Mouse (Mus musculus): ENCODE results near the gene Nutm2. TPM values are rescaled to one million over a fixed set of nuclear protein-coding genes. Genes with fewer than 3 reads are reported as not detected.
"Not testable (repeated sequence)": the region's sequence is repeated elsewhere in the genome, so short reads cannot be mapped to it uniquely, and the experiment has no call there.

Nutm2 gene
- polyA plus RNA-seq, 1 experiment from 2014 or later: not detected

DNA sequence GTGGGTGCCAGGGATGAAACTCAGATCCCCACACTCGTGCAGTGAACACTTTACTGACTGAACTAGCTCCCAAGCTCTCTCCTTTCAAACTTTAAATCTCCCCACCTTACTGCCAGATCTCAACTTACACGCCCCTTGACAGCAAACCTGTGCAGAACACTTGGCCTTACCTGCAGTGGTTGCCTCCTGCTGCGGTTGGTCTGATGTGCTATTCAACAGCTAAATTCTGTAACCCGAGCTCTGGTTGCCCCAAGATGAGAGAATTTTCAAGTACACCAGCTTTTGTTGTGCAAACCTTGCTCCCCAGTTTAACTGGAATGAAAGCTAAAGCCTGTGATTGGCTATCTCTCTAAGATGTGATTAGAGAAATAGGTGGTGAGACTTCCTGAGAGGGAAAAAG, 13.7 kb upstream of the Nutm2 start:
- Histone ChIP-seq H3K27ac (ENCODE audit: low read length) (no peak overlapping the region), H3K27me3 (ENCODE audit: control insufficient read depth, insufficient read depth, low read depth, low read length) (no peaks in the 10 kb centered on the region), H3K4me1 (ENCODE audit: control insufficient read depth, low read depth, low read length) (no peaks in the 10 kb centered on the region), H3K4me2 (ENCODE audit: low read depth, low read length) (no peak overlapping the region), H3K36me3 (ENCODE audit: control insufficient read depth, insufficient read depth) (no peaks in the 10 kb centered on the region), H3K4me3 (ENCODE audit: low read depth, low read length) (no peak overlapping the region), H3K9ac (ENCODE audit: low read depth, low read length) (no peak overlapping the region), H3K9me3 (replicated peaks; ENCODE audit: control insufficient read depth, low read length) (no peaks in the 10 kb centered on the region)
- ATAC-seq (ENCODE audit: low read depth): no peak
- 23% methylated on average over 4 of the region's 4 CpGs for WGBS (ENCODE audit: insufficient replicate concordance)

DNA sequence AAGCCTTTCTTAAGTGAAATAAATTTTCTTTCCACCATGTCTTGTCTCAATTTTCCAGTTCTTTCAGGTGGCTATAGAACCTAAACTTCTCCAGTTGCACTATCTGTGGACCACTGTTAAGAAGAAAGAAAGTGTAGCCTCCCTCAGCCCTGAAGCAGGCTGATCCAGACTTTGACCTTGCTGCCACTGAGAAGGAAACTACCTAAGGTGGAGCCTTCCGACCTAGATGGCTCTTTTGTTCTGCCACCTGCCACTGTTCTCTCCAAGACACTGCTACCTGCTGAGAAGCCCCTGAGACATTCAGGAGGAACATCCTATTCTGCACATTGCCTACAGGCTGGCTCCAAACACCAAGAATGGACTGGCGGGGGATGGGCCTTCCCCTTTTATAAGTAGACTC, 6.7 kb upstream of the Nutm2 start:
- H3K36me3 ChIP-seq (ENCODE audit: control insufficient read depth, insufficient read depth); H3K27ac ChIP-seq (ENCODE audit: low read length); H3K9ac ChIP-seq (ENCODE audit: low read depth, low read length); H3K27me3 ChIP-seq (ENCODE audit: control insufficient read depth, insufficient read depth, low read depth, low read length); ATAC-seq (ENCODE audit: low read depth); H3K4me3 ChIP-seq (ENCODE audit: low read depth, low read length); H3K4me2 ChIP-seq (ENCODE audit: low read depth, low read length); H3K4me1 ChIP-seq (ENCODE audit: control insufficient read depth, low read depth, low read length); H3K9me3 ChIP-seq (replicated peaks; ENCODE audit: control insufficient read depth, low read length): not testable (repeated sequence)
- WGBS (ENCODE audit: insufficient replicate concordance): 39% methylated on average over 2 of the region's 2 CpGs

DNA sequence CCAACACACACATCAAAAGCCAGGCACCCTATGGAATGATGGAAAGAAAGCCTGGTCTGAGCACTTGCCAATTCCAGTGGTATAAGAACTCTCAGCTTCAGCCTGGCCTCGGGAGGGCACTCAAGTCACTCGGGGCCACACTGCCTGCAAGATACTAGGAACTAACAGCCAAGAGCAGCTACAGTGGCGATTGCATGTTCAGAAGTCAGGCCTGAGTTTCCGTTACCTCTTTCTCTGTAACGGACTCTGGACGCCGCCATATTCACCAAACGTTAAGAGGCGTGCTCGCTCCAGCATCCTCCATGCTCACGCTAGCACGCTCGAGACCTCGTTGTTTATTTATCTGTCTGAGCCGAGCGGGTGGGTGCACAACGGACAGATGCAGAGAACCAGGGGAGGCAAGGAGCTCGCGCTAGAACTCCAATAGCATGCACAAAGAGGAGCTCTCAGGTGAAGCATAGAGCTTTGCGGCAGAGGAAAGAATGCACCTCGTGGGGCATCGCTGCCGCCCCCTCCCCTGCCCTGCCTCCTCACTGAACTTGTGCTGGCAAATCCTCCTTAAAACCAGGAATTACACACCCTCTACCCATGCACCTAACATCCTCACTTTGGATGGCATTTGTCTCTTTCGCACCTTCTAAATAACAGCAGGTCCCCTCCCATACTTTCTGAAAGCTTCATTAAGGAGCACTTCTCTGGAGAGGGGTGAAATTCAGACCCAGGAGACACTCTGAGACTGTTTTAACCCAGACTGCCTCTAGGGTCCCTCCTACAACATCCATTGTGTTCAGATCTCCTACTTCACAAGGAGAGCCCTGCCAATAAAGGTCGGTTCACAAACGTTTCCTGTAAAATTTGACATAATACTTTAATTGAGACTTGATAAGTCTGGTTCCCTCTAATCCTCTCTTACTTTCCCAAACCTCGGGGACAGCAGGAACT, 2.2 kb upstream of the Nutm2 start:
- Histone ChIP-seq H3K36me3 (ENCODE audit: control insufficient read depth, insufficient read depth) (no peaks in the 10 kb centered on the region), H3K9me3 (replicated peaks; ENCODE audit: control insufficient read depth, low read length) (no peaks in the 10 kb centered on the region), H3K27me3 (ENCODE audit: control insufficient read depth, insufficient read depth, low read depth, low read length) (no peaks in the 10 kb centered on the region), H3K4me1 (ENCODE audit: control insufficient read depth, low read depth, low read length) (no peaks in the 10 kb centered on the region), H3K9ac (ENCODE audit: low read depth, low read length) (no peak overlapping the region), H3K4me2 (ENCODE audit: low read depth, low read length) (no peak overlapping the region), H3K27ac (ENCODE audit: low read length) (no peak overlapping the region), H3K4me3 (ENCODE audit: low read depth, low read length) (no peak overlapping the region)
- no peak for ATAC-seq (ENCODE audit: low read depth)
- 26% methylated on average over 27 of the region's 27 CpGs for WGBS (ENCODE audit: insufficient replicate concordance)

GRCm38 (mm10) chr13:50488510-50488909, 21.4 kb downstream of the Nutm2 start:
- not testable (repeated sequence) for H3K27ac ChIP-seq (ENCODE audit: low read length); ATAC-seq (ENCODE audit: low read depth); H3K9ac ChIP-seq (ENCODE audit: low read depth, low read length); H3K4me3 ChIP-seq (ENCODE audit: low read depth, low read length); H3K36me3 ChIP-seq (ENCODE audit: control insufficient read depth, insufficient read depth); H3K4me1 ChIP-seq (ENCODE audit: control insufficient read depth, low read depth, low read length); H3K27me3 ChIP-seq (ENCODE audit: control insufficient read depth, insufficient read depth, low read depth, low read length); H3K4me2 ChIP-seq (ENCODE audit: low read depth, low read length); H3K9me3 ChIP-seq (replicated peaks; ENCODE audit: control insufficient read depth, low read length)

DNA sequence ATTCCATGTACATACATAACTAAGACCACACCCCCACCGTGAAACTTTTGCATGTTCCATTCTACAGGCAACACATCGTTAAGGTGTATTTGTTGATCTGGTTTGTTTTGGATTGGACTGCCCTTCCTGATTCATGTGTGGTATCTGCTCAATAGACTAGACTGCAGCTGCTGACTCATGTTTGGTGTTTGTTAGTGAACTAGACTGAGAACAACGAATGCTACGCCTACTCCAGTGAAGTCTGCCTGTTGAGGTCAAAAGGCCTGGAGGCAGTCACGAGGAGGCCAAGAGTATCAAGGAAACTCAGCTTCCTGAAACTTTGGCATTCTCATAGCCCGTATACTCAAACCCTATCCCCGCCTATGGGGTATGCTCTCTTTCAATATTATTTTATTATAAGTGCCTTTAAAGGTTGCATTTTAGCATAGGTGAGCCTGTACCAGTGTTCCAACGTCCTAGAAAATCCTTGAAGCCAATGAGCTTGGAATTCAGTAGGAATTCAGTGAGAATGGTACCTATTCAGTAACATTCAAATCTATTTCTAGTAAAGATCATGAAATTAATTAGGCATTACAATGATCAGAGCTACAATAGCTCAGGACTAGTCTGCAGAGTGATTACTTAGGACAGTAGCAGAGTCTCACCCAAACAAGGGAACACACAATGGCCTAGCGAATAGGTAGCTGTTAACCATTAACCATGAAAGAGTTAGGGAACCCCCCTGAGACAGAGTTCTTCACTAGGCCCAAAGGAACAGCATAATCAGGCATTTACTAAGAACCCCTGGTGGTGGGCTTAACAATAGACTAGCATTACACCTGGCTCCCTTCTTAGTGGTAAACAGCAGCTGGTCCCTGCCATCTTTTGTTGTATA, 43.6 kb downstream of the Nutm2 start:
- not testable (repeated sequence) for ATAC-seq (ENCODE audit: low read depth); H3K9me3 ChIP-seq (replicated peaks; ENCODE audit: control insufficient read depth, low read length); H3K9ac ChIP-seq (ENCODE audit: low read depth, low read length); H3K36me3 ChIP-seq (ENCODE audit: control insufficient read depth, insufficient read depth); H3K4me1 ChIP-seq (ENCODE audit: control insufficient read depth, low read depth, low read length); H3K4me3 ChIP-seq (ENCODE audit: low read depth, low read length); H3K27me3 ChIP-seq (ENCODE audit: control insufficient read depth, insufficient read depth, low read depth, low read length); H3K27ac ChIP-seq (ENCODE audit: low read length); H3K4me2 ChIP-seq (ENCODE audit: low read depth, low read length)
- 59% methylated on average over 9 of the region's 9 CpGs for WGBS (ENCODE audit: insufficient replicate concordance)

Other genes starting within 250 kb of the Nutm2 start
- not detected in 2 replicates for gene Gm906, start 217.0 kb upstream of the Nutm2 start, polyA plus RNA-seq (2015; fragmentation: Nextera tagmentation; extraction: Ambion mirVana)
- 3.7 and 3.9 TPM in 2 replicates for gene Fbxw17, start 49.4 kb upstream of the Nutm2 start, polyA plus RNA-seq (2015; fragmentation: Nextera tagmentation; extraction: Ambion mirVana)
- gene Gm47429, start 23.4 kb upstream of the Nutm2 start, polyA plus RNA-seq (2015; fragmentation: Nextera tagmentation; extraction: Ambion mirVana): not detected in 2 replicates
- not detected in 2 replicates for gene Gm904, start 175.9 kb downstream of the Nutm2 start, polyA plus RNA-seq (2015; fragmentation: Nextera tagmentation; extraction: Ambion mirVana)
- not detected in 2 replicates for gene Gm8765, start 231.0 kb downstream of the Nutm2 start, polyA plus RNA-seq (2015; fragmentation: Nextera tagmentation; extraction: Ambion mirVana)